Mouse (Mus musculus) B cell, adult 2 months (primary cell): ENCODE results near the gene Tmem233.
A peak's percentile ranks its signal among the peaks of the same experiment; 100 is the strongest.

Experiments
- DNase-seq, 2 experiments: peaks; one replicate each; pipeline ENCODE4 v3.0.0; 2022

The Tmem233 gene

GRCm38 (mm10) chr5:116026561-116026960 is 56.5 kb downstream of the Tmem233 start:
- DNase-seq, result no peak

- DNase-seq, result no peak
These were observed 56.9 kb downstream of the Tmem233 start for GRCm38 (mm10) chr5:116026107-116026506.

- peak; percentile 92 to 93 for DNase-seq
These were observed 58.7 kb downstream of the Tmem233 start, which contains the start of gene Prkab1 for GRCm38 (mm10) chr5:116024327-116024739. Gene Prkab1, minus strand, starts transcription at chr5:116024508.

- DNase-seq, result no peak
These were observed 59.2 kb downstream of the Tmem233 start for GRCm38 (mm10) chr5:116023821-116024284.

GRCm38 (mm10) chr5:116023251-116023661 is 59.8 kb downstream of the Tmem233 start:
- no peak for DNase-seq

GRCm38 (mm10) chr5:116022658-116023200 is 60.3 kb downstream of the Tmem233 start:
- DNase-seq, result no peak

GRCm38 (mm10) chr5:116022131-116022530 is 60.9 kb downstream of the Tmem233 start:
- no peak for DNase-seq

GRCm38 (mm10) chr5:116021552-116021951 is 61.5 kb downstream of the Tmem233 start:
- no peak for DNase-seq

GRCm38 (mm10) chr5:116019371-116019770 is 63.7 kb downstream of the Tmem233 start:
- no peak for DNase-seq

- no peak for DNase-seq
These were observed 64.3 kb downstream of the Tmem233 start for GRCm38 (mm10) chr5:116018784-116019183.

- no peak for DNase-seq
These were observed 64.8 kb downstream of the Tmem233 start for GRCm38 (mm10) chr5:116018196-116018595.

GRCm38 (mm10) chr5:116017391-116017790 is 65.7 kb downstream of the Tmem233 start:
- no peak for DNase-seq

- no peak for DNase-seq
These were observed 66.5 kb downstream of the Tmem233 start for GRCm38 (mm10) chr5:116016542-116016941.

GRCm38 (mm10) chr5:116014237-116014636 is 68.8 kb downstream of the Tmem233 start:
- DNase-seq, result no peak

GRCm38 (mm10) chr5:116013821-116014220 is 69.2 kb downstream of the Tmem233 start:
- no peak for DNase-seq

GRCm38 (mm10) chr5:116012503-116012902 is 70.5 kb downstream of the Tmem233 start:
- DNase-seq, result no peak

GRCm38 (mm10) chr5:116011700-116012099 is 71.3 kb downstream of the Tmem233 start:
- no peak for DNase-seq

GRCm38 (mm10) chr5:116009884-116010627 is 73.0 kb downstream of the Tmem233 start:
- no peak for DNase-seq

- DNase-seq, result no peak
These were observed 73.8 kb downstream of the Tmem233 start for GRCm38 (mm10) chr5:116009091-116009851.

GRCm38 (mm10) chr5:116007723-116008122 is 75.3 kb downstream of the Tmem233 start:
- DNase-seq, result no peak

- no peak for DNase-seq
These were observed 76.5 kb downstream of the Tmem233 start for GRCm38 (mm10) chr5:116006324-116007099.

- no peak for DNase-seq
These were observed 78.8 kb downstream of the Tmem233 start for GRCm38 (mm10) chr5:116004271-116004670.

GRCm38 (mm10) chr5:116003825-116004224 is 79.2 kb downstream of the Tmem233 start:
- DNase-seq, result no peak
